Mouse (Mus musculus): ENCODE measurements around the gene Btbd16.

The Btbd16 gene

GRCm38 (mm10) chr7:130768151-130768550 is 5.7 kb upstream of the Btbd16 start:
- DNase-seq (ENCODE audit: low read depth in 2 of 2, low spot score in 2 of 2), result no peak

- peak; percentile 75 to 87 for DNase-seq (ENCODE audit: low read depth in 2 of 2, low spot score in 2 of 2)
These were observed 3.2 kb upstream of the Btbd16 start for GRCm38 (mm10) chr7:130770707-130771106.

GRCm38 (mm10) chr7:130773171-130773830 is 568 bp upstream of the Btbd16 start:
- peak; percentile 43 to 48 for DNase-seq (ENCODE audit: low read depth in 2 of 2, low spot score in 2 of 2)

- DNase-seq (ENCODE audit: low read depth in 2 of 2, low spot score in 2 of 2), result no peak
These were observed 7.1 kb downstream of the Btbd16 start for GRCm38 (mm10) chr7:130780866-130781419.

GRCm38 (mm10) chr7:130782501-130783050 is 8.7 kb downstream of the Btbd16 start:
- DNase-seq (ENCODE audit: low read depth in 2 of 2, low spot score in 2 of 2), result no peak

GRCm38 (mm10) chr7:130785923-130786575 is 12.2 kb downstream of the Btbd16 start:
- no peak for DNase-seq (ENCODE audit: low read depth in 2 of 2, low spot score in 2 of 2)

GRCm38 (mm10) chr7:130786708-130787107 is 12.8 kb downstream of the Btbd16 start:
- DNase-seq (ENCODE audit: low read depth in 2 of 2, low spot score in 2 of 2), result no peak

GRCm38 (mm10) chr7:130787537-130787936 is 13.7 kb downstream of the Btbd16 start:
- no peak for DNase-seq (ENCODE audit: low read depth in 2 of 2, low spot score in 2 of 2)

GRCm38 (mm10) chr7:130788950-130789349 is 15.1 kb downstream of the Btbd16 start:
- DNase-seq (ENCODE audit: low read depth in 2 of 2, low spot score in 2 of 2), result no peak

- no peak for DNase-seq (ENCODE audit: low read depth in 2 of 2, low spot score in 2 of 2)
These were observed 15.6 kb downstream of the Btbd16 start for GRCm38 (mm10) chr7:130789456-130789855.

- DNase-seq (ENCODE audit: low read depth in 2 of 2, low spot score in 2 of 2), result no peak
These were observed 19.8 kb downstream of the Btbd16 start for GRCm38 (mm10) chr7:130793671-130794070.

- peak; percentile 16 to 43 for DNase-seq (ENCODE audit: low read depth in 2 of 2, low spot score in 2 of 2)
These were observed 22.9 kb downstream of the Btbd16 start for GRCm38 (mm10) chr7:130796786-130797185.

- DNase-seq (ENCODE audit: low read depth in 2 of 2, low spot score in 2 of 2), result no peak
These were observed 23.7 kb downstream of the Btbd16 start for GRCm38 (mm10) chr7:130797524-130797923.

- no peak for DNase-seq (ENCODE audit: low read depth in 2 of 2, low spot score in 2 of 2)
These were observed 25.5 kb downstream of the Btbd16 start for GRCm38 (mm10) chr7:130799418-130799817.

GRCm38 (mm10) chr7:130800681-130801080 is 26.8 kb downstream of the Btbd16 start:
- DNase-seq (ENCODE audit: low read depth in 2 of 2, low spot score in 2 of 2), result no peak

- DNase-seq (ENCODE audit: low read depth in 2 of 2, low spot score in 2 of 2), result no peak
These were observed 27.9 kb downstream of the Btbd16 start for GRCm38 (mm10) chr7:130801811-130802210.

- no peak for DNase-seq (ENCODE audit: low read depth in 2 of 2, low spot score in 2 of 2)
These were observed 29.5 kb downstream of the Btbd16 start for GRCm38 (mm10) chr7:130803251-130803825.

- DNase-seq (ENCODE audit: low read depth in 2 of 2, low spot score in 2 of 2), result no peak
These were observed 31.1 kb downstream of the Btbd16 start for GRCm38 (mm10) chr7:130804991-130805390.

- no peak for DNase-seq (ENCODE audit: low read depth in 2 of 2, low spot score in 2 of 2)
These were observed 33.9 kb downstream of the Btbd16 start for GRCm38 (mm10) chr7:130807749-130808148.

GRCm38 (mm10) chr7:130808694-130809093 is 34.8 kb downstream of the Btbd16 start:
- no peak for DNase-seq (ENCODE audit: low read depth in 2 of 2, low spot score in 2 of 2)

GRCm38 (mm10) chr7:130810238-130810637 is 36.4 kb downstream of the Btbd16 start:
- no peak for DNase-seq (ENCODE audit: low read depth in 2 of 2, low spot score in 2 of 2)

GRCm38 (mm10) chr7:130812407-130812806 is 38.5 kb downstream of the Btbd16 start:
- no peak for DNase-seq (ENCODE audit: low read depth in 2 of 2, low spot score in 2 of 2)
